Mouse (Mus musculus) intestine, embryonic 15.5 days (tissue): ENCODE data around the gene Peli2. TPM values are rescaled to one million over a fixed set of nuclear protein-coding genes. Genes with fewer than 3 reads are reported as not detected.

ENCODE experiments used
- ATAC-seq: fragments of 200-750 bp; cut with Nextera tagmentation; 2 replicates; pipeline ENCODE4 v1.8.0; 2017; ENCODE audit warnings: moderate TSS enrichment, moderate library complexity
- H3K27ac ChIP-seq: fragments of 300-500 bp; sonication (generic); 2 replicates; pipeline ENCODE4 v1.5.1; 2015; ENCODE audit warnings: mild to moderate bottlenecking, inconsistent platforms
- H3K27me3 ChIP-seq: fragments of 300-500 bp; sonication (generic); replicated peaks from 2 replicates; pipeline ENCODE4 v1.6.1; 2015; ENCODE audit warnings: inconsistent platforms
- H3K36me3 ChIP-seq: fragments of 300-500 bp; sonication (generic); 2 replicates; pipeline ENCODE4 v1.6.1; 2015; ENCODE audit warnings: inconsistent platforms
- H3K4me1 ChIP-seq: fragments of 300-500 bp; sonication (generic); replicated peaks from 2 replicates; pipeline ENCODE4 v1.6.1; 2015; ENCODE audit warnings: inconsistent platforms
- H3K4me2 ChIP-seq: fragments of 300-500 bp; sonication (generic); replicated peaks from 2 replicates; pipeline ENCODE4 v1.6.1; 2015; ENCODE audit warnings: mild to moderate bottlenecking, inconsistent platforms
- H3K4me3 ChIP-seq: fragments of 300-500 bp; sonication (generic); replicated peaks from 2 replicates; pipeline ENCODE4 v1.5.1; 2015; ENCODE audit warnings: inconsistent platforms
- H3K9ac ChIP-seq: fragments of 300-500 bp; sonication (generic); 2 replicates; pipeline ENCODE4 v1.6.1; 2015; ENCODE audit warnings: inconsistent platforms
- H3K9me3 ChIP-seq: fragments of 300-500 bp; sonication (generic); 2 replicates; pipeline ENCODE4 v1.6.1; 2016; ENCODE audit warnings: inconsistent platforms
- WGBS: fragments of 180-500 bp; shearing (Covaris S2); methylation state at CpG from one replicate; pipeline ENCODE4 v1.1.7; 2015; 5-methylcytosine and 5-hydroxymethylcytosine counted together
- polyA plus RNA-seq: library from polyadenylated mRNA; unstranded; fragments of >200 nt; fragmentation: Nextera tagmentation; extraction: Ambion mirVana; gene quantifications from 2 replicates; pipeline ENCODE4 v1.2.1, GENCODE M21; 2015

Peli2 gene
- polyA plus RNA-seq, 1 experiment from 2014 or later = 5.3 TPM

- no peaks in the 10 kb centered on the region for H3K36me3 ChIP-seq
- H3K4me2 ChIP-seq = no peak overlapping the region
- H3K9ac ChIP-seq = no peak overlapping the region
- ATAC-seq = no peak
- no peak overlapping the region for H3K4me3 ChIP-seq
- no peaks in the 10 kb centered on the region for H3K27me3 ChIP-seq
- WGBS = 82% methylated on average over 6 of the region's 6 CpGs
- H3K27ac ChIP-seq = no peak overlapping the region
- H3K4me1 ChIP-seq = peaks cover 30% of the 10 kb centered on the region
- H3K9me3 ChIP-seq = no peaks in the 10 kb centered on the region
Observed at GRCm38 (mm10) chr14:48130021-48130420, 9.4 kb downstream of the Peli2 start.

DNA sequence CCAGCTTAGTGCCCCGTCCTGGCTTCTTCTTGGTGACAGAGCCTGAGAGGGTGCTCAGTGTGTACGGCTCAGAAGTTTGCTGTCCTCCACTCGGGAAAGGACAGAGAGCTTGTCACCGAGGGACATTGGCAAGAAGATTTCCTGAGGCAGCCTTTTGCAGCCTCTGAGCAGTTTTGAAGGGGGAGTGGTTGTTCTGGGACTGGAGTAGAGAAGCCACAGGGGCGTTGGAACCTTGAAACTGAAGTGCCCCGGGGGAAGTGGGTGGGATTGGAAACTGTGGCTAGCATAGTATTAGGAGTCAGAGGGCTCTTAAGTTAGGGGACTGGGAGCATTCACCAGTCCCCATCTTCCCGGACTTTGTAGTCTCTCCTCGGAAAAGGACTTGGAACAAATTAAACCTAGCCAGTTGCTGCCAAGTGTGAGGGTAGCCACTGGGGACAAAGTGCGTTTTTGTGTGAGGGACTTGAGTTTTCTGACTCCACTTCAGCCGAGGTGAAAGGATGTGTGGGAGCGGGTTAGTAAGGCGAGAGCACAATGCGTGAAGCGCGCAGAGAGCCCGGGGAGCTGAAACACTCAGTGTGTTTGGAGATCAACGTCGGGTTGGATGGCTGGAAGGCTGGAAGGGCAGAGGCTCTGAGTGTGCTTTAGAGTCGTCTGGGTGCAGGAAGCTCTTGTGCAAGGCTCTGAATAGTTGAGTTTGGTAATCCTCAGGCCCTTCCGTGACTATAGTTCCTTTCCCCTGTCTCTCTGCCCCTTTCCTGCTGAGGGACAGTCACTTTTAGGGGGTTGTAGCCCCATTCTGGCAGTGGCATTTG lies 10.3 kb downstream of the Peli2 start:
- WGBS = 55% methylated on average over 20 of the region's 20 CpGs
- Histone ChIP-seq H3K4me2 (no peak overlapping the region), H3K27ac (no peak overlapping the region), H3K9me3 (no peaks in the 10 kb centered on the region), H3K4me1 (peaks cover 38% of the 10 kb centered on the region), H3K4me3 (no peak overlapping the region), H3K27me3 (no peaks in the 10 kb centered on the region), H3K36me3 (no peaks in the 10 kb centered on the region), H3K9ac (no peak overlapping the region)
- ATAC-seq = no peak

GRCm38 (mm10) chr14:48131576-48131922 lies 10.9 kb downstream of the Peli2 start:
- Histone ChIP-seq H3K9ac (no peak overlapping the region), H3K9me3 (no peaks in the 10 kb centered on the region), H3K36me3 (no peaks in the 10 kb centered on the region), H3K4me2 (no peak overlapping the region), H3K4me1 (peaks cover 40% of the 10 kb centered on the region), H3K4me3 (no peak overlapping the region), H3K27ac (no peak overlapping the region), H3K27me3 (no peaks in the 10 kb centered on the region)
- no peak for ATAC-seq
- 83% methylated on average over 4 of the region's 4 CpGs for WGBS

DNA sequence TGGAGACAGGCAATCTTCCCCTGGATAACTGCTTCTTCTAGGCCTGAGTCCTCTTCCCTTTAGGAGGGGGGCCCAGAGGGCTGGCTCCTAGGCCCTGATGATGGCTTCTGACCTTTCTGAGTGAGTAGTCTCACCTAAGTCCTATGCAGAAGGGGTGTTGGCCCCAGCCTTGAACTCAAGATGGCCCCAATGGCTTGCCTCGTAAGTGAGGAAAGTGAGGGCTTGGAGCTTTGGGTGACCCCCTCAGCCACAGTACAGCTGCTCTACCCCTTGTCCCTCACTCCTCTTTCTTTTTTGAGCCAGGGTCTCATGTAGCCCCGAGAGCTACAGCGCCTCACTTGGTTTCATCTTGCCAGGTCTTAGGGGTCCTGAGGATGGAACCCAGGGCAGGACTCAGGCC lies 11.6 kb downstream of the Peli2 start:
- Histone ChIP-seq H3K9me3 (no peaks in the 10 kb centered on the region), H3K9ac (no peak overlapping the region), H3K4me2 (no peak overlapping the region), H3K27me3 (no peaks in the 10 kb centered on the region), H3K27ac (no peak overlapping the region), H3K36me3 (no peaks in the 10 kb centered on the region), H3K4me1 (peaks cover 40% of the 10 kb centered on the region), H3K4me3 (no peak overlapping the region)
- 80% methylated on average over 3 of the region's 3 CpGs for WGBS
- no peak for ATAC-seq

DNA sequence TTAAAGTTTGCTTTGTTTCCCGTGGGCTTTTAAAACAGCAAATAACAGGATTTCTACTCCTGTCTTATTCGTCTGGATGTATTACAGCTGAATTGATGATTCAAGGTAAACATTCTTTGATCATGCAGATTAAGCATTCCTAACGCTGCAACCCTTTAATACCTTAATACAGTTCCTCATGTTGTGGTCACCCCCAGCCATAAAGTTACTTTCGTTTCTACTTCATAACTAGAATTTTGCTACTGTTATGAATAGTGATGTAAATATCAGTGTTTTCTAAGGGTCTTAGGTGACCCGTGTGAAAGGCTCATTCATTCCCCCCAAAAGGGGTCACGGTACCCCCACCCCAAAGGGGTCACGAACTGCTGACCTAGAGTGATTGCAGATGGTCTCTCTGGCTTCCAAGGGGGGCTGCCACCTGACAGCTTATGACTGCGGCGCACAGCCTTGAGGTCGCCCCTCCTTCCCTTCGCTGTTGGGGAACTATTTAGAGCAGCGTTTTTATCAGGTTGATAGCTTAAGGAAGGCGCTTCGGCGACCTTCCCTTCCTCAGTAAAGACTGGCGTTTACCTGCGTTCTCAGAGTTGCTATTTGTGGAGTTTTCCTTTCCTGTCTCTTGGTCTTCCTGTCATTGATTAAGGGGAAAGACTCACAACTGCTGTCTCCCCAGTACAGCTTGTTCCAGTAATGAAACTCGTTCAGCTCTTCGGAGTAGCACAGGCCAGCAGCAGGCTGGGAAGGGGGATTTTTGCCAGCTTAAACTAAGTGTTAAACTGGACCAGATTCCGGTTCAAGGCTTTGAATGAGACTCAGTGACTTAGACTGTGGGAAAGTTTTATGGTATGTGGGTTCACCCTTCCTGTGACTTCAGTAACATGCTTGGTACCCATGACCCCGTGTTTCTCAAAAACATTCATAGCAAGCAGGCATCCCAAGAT lies 12.5 kb downstream of the Peli2 start:
- Histone ChIP-seq H3K9ac (no peak overlapping the region), H3K4me2 (peak overlapping the region; percentile 52), H3K36me3 (no peaks in the 10 kb centered on the region), H3K27me3 (no peaks in the 10 kb centered on the region), H3K4me1 (peaks cover 42% of the 10 kb centered on the region), H3K27ac (no peak overlapping the region), H3K4me3 (no peak overlapping the region), H3K9me3 (no peaks in the 10 kb centered on the region)
- ATAC-seq = no peak
- 19% methylated on average over 21 of the region's 21 CpGs for WGBS

- ATAC-seq = peak; percentile 67
- no peak overlapping the region for H3K4me3 ChIP-seq
- peaks cover 44% of the 10 kb centered on the region for H3K4me1 ChIP-seq
- peak overlapping the region; percentile 52 for H3K4me2 ChIP-seq
- WGBS = 38% methylated on average over 7 of the region's 7 CpGs
- no peaks in the 10 kb centered on the region for H3K27me3 ChIP-seq
- H3K9ac ChIP-seq = no peak overlapping the region
- H3K9me3 ChIP-seq = no peaks in the 10 kb centered on the region
- H3K36me3 ChIP-seq = no peaks in the 10 kb centered on the region
- no peak overlapping the region; the same call in 1 of the 2 replicates for H3K27ac ChIP-seq
Observed at GRCm38 (mm10) chr14:48134344-48134743, 13.7 kb downstream of the Peli2 start.

GRCm38 (mm10) chr14:48135816-48136345 lies 15.3 kb downstream of the Peli2 start:
- no peaks in the 10 kb centered on the region for H3K9me3 ChIP-seq
- peaks cover 44% of the 10 kb centered on the region for H3K4me1 ChIP-seq
- H3K27me3 ChIP-seq = no peaks in the 10 kb centered on the region
- H3K9ac ChIP-seq = no peak overlapping the region
- no peak overlapping the region for H3K27ac ChIP-seq
- ATAC-seq = no peak
- WGBS = 56% methylated on average over 11 of the region's 11 CpGs
- H3K4me2 ChIP-seq = no peak overlapping the region
- H3K36me3 ChIP-seq = no peaks in the 10 kb centered on the region
- H3K4me3 ChIP-seq = no peak overlapping the region

- Histone ChIP-seq H3K27ac (no peak overlapping the region), H3K4me3 (no peak overlapping the region), H3K4me2 (no peak overlapping the region), H3K9me3 (no peaks in the 10 kb centered on the region), H3K27me3 (no peaks in the 10 kb centered on the region), H3K36me3 (no peaks in the 10 kb centered on the region), H3K4me1 (peaks cover 30% of the 10 kb centered on the region), H3K9ac (no peak overlapping the region)
- WGBS = 59% methylated on average over 8 of the region's 8 CpGs
- ATAC-seq = no peak
Observed at GRCm38 (mm10) chr14:48137731-48138130, 17.1 kb downstream of the Peli2 start.

DNA sequence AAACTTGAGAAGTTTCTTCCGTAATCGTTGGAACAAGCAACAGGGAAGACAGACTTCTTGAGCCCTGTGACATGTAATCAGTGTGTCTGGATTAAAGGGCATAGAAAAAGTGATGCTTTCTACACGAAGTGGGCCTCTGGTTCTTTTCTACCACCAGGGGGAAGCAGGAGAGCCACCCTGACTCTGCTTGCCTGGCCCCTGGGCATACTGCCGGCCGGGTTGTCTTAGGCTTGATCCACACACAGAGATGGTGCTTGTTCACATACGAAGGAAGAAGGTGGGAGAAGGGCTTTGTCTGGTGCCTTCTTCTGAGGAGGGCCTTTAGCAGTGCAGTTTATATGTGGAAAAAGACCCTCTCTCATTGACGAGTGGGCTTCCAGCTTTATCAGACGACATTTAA lies 17.5 kb downstream of the Peli2 start:
- no peak for ATAC-seq

DNA sequence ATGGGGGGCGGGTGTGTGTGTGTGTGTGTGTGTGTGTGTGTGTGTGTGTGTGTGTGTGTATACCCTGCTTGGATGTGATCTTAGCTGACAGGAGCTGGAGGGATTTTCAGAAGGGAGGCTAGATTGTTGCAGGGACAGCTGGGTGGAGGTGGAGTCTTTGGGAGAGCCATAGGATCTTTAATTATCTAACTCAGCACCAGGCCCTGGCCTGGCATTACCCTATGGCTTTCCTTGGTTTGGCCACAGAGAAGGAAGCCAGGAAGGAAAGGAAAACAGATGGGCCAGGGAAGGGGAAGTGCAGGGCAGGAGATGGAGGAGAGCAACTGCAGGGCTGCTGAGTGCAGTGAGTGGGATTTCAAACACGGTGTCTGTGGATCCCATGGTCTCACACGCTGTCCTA lies 18.8 kb downstream of the Peli2 start:
- no peak overlapping the region for H3K9ac ChIP-seq
- no peaks in the 10 kb centered on the region for H3K9me3 ChIP-seq
- H3K27ac ChIP-seq = no peak overlapping the region
- H3K4me1 ChIP-seq = peaks cover 15% of the 10 kb centered on the region
- ATAC-seq = no peak
- no peaks in the 10 kb centered on the region for H3K27me3 ChIP-seq
- no peak overlapping the region for H3K4me3 ChIP-seq
- H3K4me2 ChIP-seq = no peak overlapping the region
- no peaks in the 10 kb centered on the region for H3K36me3 ChIP-seq
- 81% methylated on average over 3 of the region's 3 CpGs for WGBS

More for the DNA sequence above, 17.5 kb downstream of the Peli2 start:
- no peak overlapping the region for H3K4me3 ChIP-seq
- WGBS = 42% methylated on average over 8 of the region's 8 CpGs
- no peak overlapping the region for H3K4me2 ChIP-seq
- H3K27me3 ChIP-seq = no peaks in the 10 kb centered on the region
- H3K4me1 ChIP-seq = peaks cover 28% of the 10 kb centered on the region
- H3K27ac ChIP-seq = no peak overlapping the region
- H3K9me3 ChIP-seq = no peaks in the 10 kb centered on the region
- H3K36me3 ChIP-seq = no peaks in the 10 kb centered on the region
- H3K9ac ChIP-seq = no peak overlapping the region

GRCm38 (mm10) chr14:48141694-48142093 lies 21.1 kb downstream of the Peli2 start:
- no peak for ATAC-seq
- Histone ChIP-seq H3K4me3 (no peak overlapping the region), H3K4me1 (peaks cover 3% of the 10 kb centered on the region; the same call in 1 of the 2 replicates), H3K9me3 (no peaks in the 10 kb centered on the region), H3K4me2 (no peak overlapping the region), H3K27me3 (no peaks in the 10 kb centered on the region), H3K9ac (no peak overlapping the region), H3K27ac (no peak overlapping the region), H3K36me3 (no peaks in the 10 kb centered on the region)
- WGBS = 74% methylated on average over 8 of the region's 8 CpGs

GRCm38 (mm10) chr14:48142696-48143095 lies 22.1 kb downstream of the Peli2 start:
- Histone ChIP-seq H3K4me3 (no peak overlapping the region), H3K9ac (no peak overlapping the region), H3K4me1 (peaks cover 3% of the 10 kb centered on the region; the same call in 1 of the 2 replicates), H3K9me3 (no peaks in the 10 kb centered on the region), H3K36me3 (no peaks in the 10 kb centered on the region), H3K27me3 (no peaks in the 10 kb centered on the region), H3K4me2 (no peak overlapping the region), H3K27ac (no peak overlapping the region)
- 64% methylated on average over 10 of the region's 10 CpGs for WGBS
- no peak for ATAC-seq
